Comparison of ENCODE assay signal across 9 mouse cellular contexts in the genomic region with DNA sequence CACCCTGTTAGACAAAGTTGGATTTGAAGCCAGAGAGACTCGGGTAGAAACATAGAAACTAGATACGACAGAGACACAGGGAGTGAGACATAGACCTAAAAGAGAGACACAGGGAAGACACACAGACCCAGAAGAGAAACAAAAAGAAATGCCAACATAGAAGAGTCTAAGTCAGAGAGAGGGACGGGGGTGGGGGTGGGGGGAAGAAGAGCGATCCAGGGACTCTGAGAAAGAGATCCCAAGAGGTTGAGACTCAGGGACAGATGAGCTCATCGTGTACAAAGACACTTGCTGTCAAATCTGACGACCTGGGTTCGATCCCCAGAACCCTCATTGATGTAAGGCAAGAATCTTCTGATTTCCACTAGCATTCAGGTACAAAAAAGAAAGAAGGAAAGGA. TPM values are rescaled to one million over a fixed set of nuclear protein-coding genes. Genes with fewer than 3 reads are reported as not detected.
DNase-seq lines count a peak whose midpoint lies in the region; ATAC-seq and TF ChIP-seq lines count a peak whose summit lies in the region.
"Had no signal": no experiment of that assay in that cellular context is flagged by ENCODE, and none has a peak within 500 bp of the region (broad histone marks: within the 10 kb centered on the region; RNA-seq: fewer than 3 reads in every experiment).

No protein-coding gene starts in this region.

- peak overlapping the region; percentile 60 for H3K4me2 ChIP-seq in heart, embryonic 14.5 days (ENCODE audit: low read length)
- peak overlapping the region; percentile 48 for H3K4me2 ChIP-seq in forebrain, embryonic 14.5 days (ENCODE audit: low read length)
- peak overlapping the region; percentile 97 for H3K4me2 ChIP-seq in liver, embryonic 13.5 days

- peaks cover 54% of the 10 kb centered on the region for H3K27me3 ChIP-seq in heart, embryonic 14.5 days (ENCODE audit: control insufficient read depth, insufficient read depth, low read length)
- peaks cover 62% of the 10 kb centered on the region for H3K27me3 ChIP-seq in E14TG2a.4 (ENCODE audit: insufficient read depth, low read length)
- H3K27me3 ChIP-seq in forebrain, embryonic 14.5 days (replicated peaks; ENCODE audit: control insufficient read depth, insufficient read depth, low read length): peaks cover 39% of the 10 kb centered on the region
- H3K27me3 ChIP-seq in liver, embryonic 13.5 days: peaks cover 24% of the 10 kb centered on the region

- TF ChIP-seq CTCF in E14TG2a.4 (conservative IDR thresholded peaks at IDR 0.05; ENCODE audit: low read length): no peak

- no peak for ATAC-seq in heart, embryonic 14.5 days (ENCODE audit: insufficient number of reproducible peaks, insufficient read depth, low FRiP score, low read depth)
- ATAC-seq in forebrain, embryonic 14.5 days: no peak
- ATAC-seq in liver, embryonic 13.5 days (ENCODE audit: low read depth): no peak
- ATAC-seq in frontal cortex, adult (ENCODE audit: low TSS enrichment): no peak

- WGBS in heart, embryonic 14.5 days: 15% methylated on average over 7 of the region's 7 CpGs
- WGBS in forebrain, embryonic 14.5 days: 16% methylated on average over 7 of the region's 7 CpGs
- 7% methylated on average over 7 of the region's 7 CpGs for WGBS in liver, embryonic 13.5 days (ENCODE audit: insufficient replicate concordance)

- intact Hi-C loops in heart, postnatal 10 days (cut with DNase I): loop anchor here (2.0 kb wide), 1 partner anchor 19 kb away; no protein-coding TSS in a partner anchor

- H3K4me1 ChIP-seq in heart, embryonic 14.5 days (ENCODE audit: control insufficient read depth in 2 of 2, insufficient read depth in 2 of 2, low read length in 2 of 2): peaks cover 4 to 14% of the 10 kb centered on the region in 2 experiments; a peak in 3 of 4 replicates
- peaks cover 66% of the 10 kb centered on the region for H3K4me1 ChIP-seq in E14TG2a.4 (replicated peaks; ENCODE audit: low read depth, low read length)
- peaks cover 10% of the 10 kb centered on the region; the same call in 1 of the 2 replicates for H3K4me1 ChIP-seq in forebrain, embryonic 14.5 days (ENCODE audit: control insufficient read depth, insufficient read depth, low read length)
- peaks cover 42% of the 10 kb centered on the region for H3K4me1 ChIP-seq in liver, embryonic 13.5 days (replicated peaks)

- H3K27ac ChIP-seq in heart, embryonic 14.5 days (replicated peaks in 1 of 2; ENCODE audit: control insufficient read depth in 1 of 2, insufficient read depth in 1 of 2, low read depth in 2 of 2, low read length in 2 of 2): no peak overlapping the region
- no peak overlapping the region for H3K27ac ChIP-seq in forebrain, embryonic 14.5 days (ENCODE audit: low read depth, low read length)
- no peak overlapping the region for H3K27ac ChIP-seq in liver, embryonic 13.5 days

- no peaks in the 10 kb centered on the region for H3K36me3 ChIP-seq in heart, embryonic 14.5 days (ENCODE audit: control insufficient read depth, insufficient read depth, low read length)
- no peaks in the 10 kb centered on the region for H3K36me3 ChIP-seq in E14TG2a.4 (ENCODE audit: insufficient read depth, low read length)
- no peaks in the 10 kb centered on the region for H3K36me3 ChIP-seq in forebrain, embryonic 14.5 days (ENCODE audit: control insufficient read depth, insufficient read depth, low read length)
- H3K36me3 ChIP-seq in liver, embryonic 13.5 days: no peaks in the 10 kb centered on the region

- no peaks in the 10 kb centered on the region for H3K9me3 ChIP-seq in heart, embryonic 14.5 days (ENCODE audit: control insufficient read depth, low read length)
- peaks cover 12% of the 10 kb centered on the region for H3K9me3 ChIP-seq in E14TG2a.4 (ENCODE audit: low read length)
- H3K9me3 ChIP-seq in forebrain, embryonic 14.5 days (replicated peaks; ENCODE audit: control insufficient read depth, low read length): no peaks in the 10 kb centered on the region
- no peaks in the 10 kb centered on the region for H3K9me3 ChIP-seq in liver, embryonic 13.5 days (replicated peaks)

- DNase-seq in heart, postnatal 10 days: no peak
- DNase-seq in forebrain, embryonic 14.5 days (ENCODE audit: low spot score): no peak
- DNase-seq in liver, embryonic 13.5 days: no peak
- DNase-seq in MN1 (ENCODE audit: low spot score): no peak
- no peak for DNase-seq in cerebellum, adult 18-20 months
- DNase-seq: cerebellum, postnatal 36 days had no signal

- peak overlapping the region; percentile 36 to 40 for H3K4me3 ChIP-seq in heart, embryonic 14.5 days (ENCODE audit: control insufficient read depth in 1 of 2, insufficient read depth in 1 of 2, low read depth in 1 of 2, low read length in 2 of 2)
- peak overlapping the region; percentile 74; the same call in 1 of the 2 replicates for H3K4me3 ChIP-seq in E14TG2a.4 (replicated peaks; ENCODE audit: low read length)
- H3K4me3 ChIP-seq in forebrain, embryonic 14.5 days (ENCODE audit: low read depth, low read length): no peak overlapping the region
- peak overlapping the region; percentile 65 for H3K4me3 ChIP-seq in liver, embryonic 13.5 days (replicated peaks)

- no peak overlapping the region for H3K9ac ChIP-seq in heart, embryonic 14.5 days (ENCODE audit: low read length)
- no peak overlapping the region for H3K9ac ChIP-seq in forebrain, embryonic 14.5 days (ENCODE audit: low read length)
- H3K9ac ChIP-seq in liver, embryonic 13.5 days: peak overlapping the region; percentile 66

RNA-seq across cellular contexts. Expression of gene Phldb3, which starts 1.1 kb away (rescaled TPM):
- 0.08 TPM in 1 of 2 replicates, not detected in the other for polyA plus RNA-seq in heart, embryonic 14.5 days (2014; fragmentation: Nextera tagmentation; extraction: Ambion mirVana)
- under 1 TPM; 0.22 to 0.48 TPM for total RNA-seq in heart, postnatal 10 days (2021)
- not detected in 2 replicates for polyA plus RNA-seq in forebrain, embryonic 14.5 days (2014; fragmentation: Nextera tagmentation; extraction: Ambion mirVana)
- 0.08 and 0.09 TPM in 2 replicates for polyA plus RNA-seq in liver, embryonic 13.5 days (2015; fragmentation: Nextera tagmentation; extraction: Ambion mirVana)

RNA-seq across cellular contexts. Expression of gene Zfp575, which starts 24.3 kb away (rescaled TPM):
- polyA plus RNA-seq in heart, embryonic 14.5 days (2014; fragmentation: Nextera tagmentation; extraction: Ambion mirVana): 0.36 and 0.49 TPM in 2 replicates
- under 1 TPM; 0.32 to 0.45 TPM for total RNA-seq in heart, postnatal 10 days (2021)
- 3.3 and 6.6 TPM in 2 replicates for polyA plus RNA-seq in forebrain, embryonic 14.5 days (2014; fragmentation: Nextera tagmentation; extraction: Ambion mirVana)
- 0.31 and 0.34 TPM in 2 replicates for polyA plus RNA-seq in liver, embryonic 13.5 days (2015; fragmentation: Nextera tagmentation; extraction: Ambion mirVana)

RNA-seq across cellular contexts. Expression of gene Ethe1, which starts 24.4 kb away (rescaled TPM):
- polyA plus RNA-seq in heart, embryonic 14.5 days (2014; fragmentation: Nextera tagmentation; extraction: Ambion mirVana): 24.8 and 26.2 TPM in 2 replicates
- total RNA-seq in heart, postnatal 10 days (2021): 10 to 100 TPM; 20.5 to 25.0 TPM
- polyA plus RNA-seq in forebrain, embryonic 14.5 days (2014; fragmentation: Nextera tagmentation; extraction: Ambion mirVana): 22.6 and 23.2 TPM in 2 replicates
- polyA plus RNA-seq in liver, embryonic 13.5 days (2015; fragmentation: Nextera tagmentation; extraction: Ambion mirVana): 19.9 and 21.5 TPM in 2 replicates

RNA-seq across cellular contexts. Expression of gene Lypd3, which starts 24.6 kb away (rescaled TPM):
- polyA plus RNA-seq in heart, embryonic 14.5 days (2014; fragmentation: Nextera tagmentation; extraction: Ambion mirVana): not detected in 2 replicates
- not detected for total RNA-seq in heart, postnatal 10 days (2021)
- polyA plus RNA-seq in forebrain, embryonic 14.5 days (2014; fragmentation: Nextera tagmentation; extraction: Ambion mirVana): 0.20 and 0.21 TPM in 2 replicates
- polyA plus RNA-seq in liver, embryonic 13.5 days (2015; fragmentation: Nextera tagmentation; extraction: Ambion mirVana): not detected in 2 replicates
